Mouse (Mus musculus) G1E (cell line): ENCODE measurements around the gene Slc2a13. TPM values are rescaled to one million over a fixed set of nuclear protein-coding genes. Genes with fewer than 3 reads are reported as not detected.

Experiments
- ATAC-seq: 2 replicates; pipeline ENCODE4 v1.8.0; 2016; ENCODE audit warnings: mild to moderate bottlenecking; ENCODE audit not compliant: insufficient number of reproducible peaks, poor library complexity, low FRiP score, severe bottlenecking; ENCODE audit errors: extremely low read depth
- DNase-seq: peaks from one replicate; pipeline ENCODE4 v3.0.0; 2012; ENCODE audit warnings: low spot score
- H3K27me3 ChIP-seq: 2 replicates; pipeline ENCODE4 v1.6.1; 2012; ENCODE audit warnings: mild to moderate bottlenecking, low read length, inconsistent platforms; ENCODE audit not compliant: insufficient read depth
- H3K36me3 ChIP-seq: replicated peaks from 2 replicates; pipeline ENCODE3; 2012; ENCODE audit warnings: mild to moderate bottlenecking, inconsistent platforms
- H3K4me1 ChIP-seq: 2 replicates; pipeline ENCODE4 v1.6.1; 2012; ENCODE audit warnings: low read depth, low read length, inconsistent platforms, mixed read lengths; ENCODE audit not compliant: insufficient read depth
- H3K4me3 ChIP-seq: 2 replicates; pipeline ENCODE4 v1.5.1; 2012; ENCODE audit warnings: low read depth, mild to moderate bottlenecking, inconsistent platforms, low read length, moderate library complexity, mixed read lengths
- H3K9me3 ChIP-seq: replicated peaks from 2 replicates; pipeline ENCODE4 v1.6.1; 2012; ENCODE audit warnings: inconsistent platforms
- CTCF ChIP-seq: IDR thresholded peaks from 2 replicates; pipeline ENCODE4 v1.5.1; 2012; ENCODE audit warnings: low read depth, low read length, inconsistent platforms, mixed read lengths
- GATA1 ChIP-seq: IDR thresholded peaks from 2 replicates; pipeline ENCODE4 v1.6.1; 2012; ENCODE audit warnings: borderline replicate concordance, low read length, inconsistent platforms, mixed read lengths
- GATA2 ChIP-seq: IDR thresholded peaks from 2 replicates; pipeline ENCODE4 v1.6.1; 2012; ENCODE audit warnings: low read depth, low read length, inconsistent platforms, borderline replicate concordance
- POLR2AphosphoS5 ChIP-seq: IDR thresholded peaks from 2 replicates; pipeline ENCODE4 v1.6.1; 2012; ENCODE audit warnings: low read depth, low read length, inconsistent platforms; ENCODE audit not compliant: insufficient replicate concordance
- TAL1 ChIP-seq: conservative IDR thresholded peaks from 2 replicates; pipeline ENCODE4 v1.6.1; 2012; ENCODE audit warnings: low read depth, low read length, inconsistent platforms, mixed read lengths
- polyA plus RNA-seq: library from polyadenylated mRNA; stranded (reverse); fragments of >175 nt; gene quantifications from 2 replicates; pipeline ENCODE4 v1.2.3, GENCODE M21; 2012
- total RNA-seq, 2 experiments: library from RNA; stranded (forward) in 1 of 2; stranded (reverse) in 1 of 2; fragments of 200-1000 nt in 1 of 2; fragments of >200 nt in 1 of 2; fragmentation: Nextera tagmentation in 1 of 2; gene quantifications; 2 replicates each; pipeline ENCODE4 v1.2.3; 2014 to 2017

Gene Slc2a13
- total and polyA plus RNA-seq, 3 experiments: 0.05 TPM; not detected in 2

- Histone ChIP-seq H3K27me3 (no peaks in the 10 kb centered on the region), H3K9me3 (peaks cover 25% of the 10 kb centered on the region), H3K4me1 (no peaks in the 10 kb centered on the region), H3K36me3 (no peaks in the 10 kb centered on the region), H3K4me3 (no peak overlapping the region)
- no peak for DNase-seq
- TF ChIP-seq POLR2AphosphoS5 (no peak), CTCF (no peak), GATA2 (no peak), GATA1 (no peak), TAL1 (no peak)
- no peak for ATAC-seq
Observed at GRCm38 (mm10) chr15:91461940-91462339, 111.1 kb downstream of the Slc2a13 start.

GRCm38 (mm10) chr15:91457202-91457601, 115.9 kb downstream of the Slc2a13 start:
- no peaks in the 10 kb centered on the region for H3K36me3 ChIP-seq
- no peak for TF ChIP-seq TAL1
- TF ChIP-seq GATA2: no peak
- no peak for TF ChIP-seq POLR2AphosphoS5
- no peak for TF ChIP-seq GATA1
- no peak for TF ChIP-seq CTCF
- no peaks in the 10 kb centered on the region for H3K27me3 ChIP-seq
- no peaks in the 10 kb centered on the region for H3K4me1 ChIP-seq
- DNase-seq (no peak), ATAC-seq (no peak)
- H3K9me3 ChIP-seq: peaks cover 17% of the 10 kb centered on the region
- no peak overlapping the region for H3K4me3 ChIP-seq

GRCm38 (mm10) chr15:91445399-91445798, 127.7 kb downstream of the Slc2a13 start:
- Histone ChIP-seq H3K9me3 (peaks cover 20% of the 10 kb centered on the region), H3K27me3 (no peaks in the 10 kb centered on the region), H3K36me3 (no peaks in the 10 kb centered on the region), H3K4me3 (no peak overlapping the region), H3K4me1 (no peaks in the 10 kb centered on the region)
- TF ChIP-seq POLR2AphosphoS5 (no peak), CTCF (no peak), TAL1 (no peak), GATA2 (no peak), GATA1 (no peak)
- DNase-seq (no peak), ATAC-seq (no peak)

GRCm38 (mm10) chr15:91443449-91443848, 129.6 kb downstream of the Slc2a13 start:
- ATAC-seq (no peak), DNase-seq (no peak)
- Histone ChIP-seq H3K4me1 (no peaks in the 10 kb centered on the region), H3K27me3 (no peaks in the 10 kb centered on the region), H3K36me3 (no peaks in the 10 kb centered on the region), H3K4me3 (no peak overlapping the region), H3K9me3 (peaks cover 20% of the 10 kb centered on the region)
- TF ChIP-seq GATA1 (no peak), TAL1 (no peak), GATA2 (no peak), CTCF (no peak), POLR2AphosphoS5 (no peak)

- H3K36me3 ChIP-seq: no peaks in the 10 kb centered on the region
- H3K4me3 ChIP-seq: no peak overlapping the region
- H3K27me3 ChIP-seq: no peaks in the 10 kb centered on the region
- H3K4me1 ChIP-seq: no peaks in the 10 kb centered on the region
- TF ChIP-seq GATA2 (no peak), GATA1 (no peak), POLR2AphosphoS5 (no peak), CTCF (no peak), TAL1 (no peak)
- ATAC-seq (no peak), DNase-seq (no peak)
- peaks cover 15% of the 10 kb centered on the region for H3K9me3 ChIP-seq
Observed at GRCm38 (mm10) chr15:91439883-91440282, 133.2 kb downstream of the Slc2a13 start.

GRCm38 (mm10) chr15:91425426-91425825, 147.6 kb downstream of the Slc2a13 start:
- Histone ChIP-seq H3K9me3 (peaks cover 14% of the 10 kb centered on the region), H3K36me3 (no peaks in the 10 kb centered on the region), H3K4me1 (no peaks in the 10 kb centered on the region), H3K27me3 (no peaks in the 10 kb centered on the region), H3K4me3 (no peak overlapping the region)
- ATAC-seq (no peak), DNase-seq (no peak)
- no peak for TF ChIP-seq GATA2
- no peak for TF ChIP-seq GATA1
- no peak for TF ChIP-seq POLR2AphosphoS5
- no peak for TF ChIP-seq CTCF
- no peak for TF ChIP-seq TAL1

- no peak for ATAC-seq
Observed at GRCm38 (mm10) chr15:91406979-91407378, 166.1 kb downstream of the Slc2a13 start.

More at GRCm38 (mm10) chr15:91406979-91407378, 166.1 kb downstream of the Slc2a13 start:
- no peak for DNase-seq
- Histone ChIP-seq H3K36me3 (no peaks in the 10 kb centered on the region), H3K4me3 (no peak overlapping the region), H3K9me3 (peaks cover 14% of the 10 kb centered on the region), H3K27me3 (no peaks in the 10 kb centered on the region), H3K4me1 (no peaks in the 10 kb centered on the region)
- TF ChIP-seq CTCF (no peak), GATA2 (no peak), TAL1 (no peak), POLR2AphosphoS5 (no peak), GATA1 (no peak)
